Mouse (Mus musculus) C2C12 (cell line): ENCODE measurements around the gene Sprr2d.

Experiments used
- CEBPB ChIP-seq: IDR thresholded peaks from one replicate; pipeline ENCODE4 v1.6.1; 2011; ENCODE audit warnings: low read depth, mild to moderate bottlenecking, control low read depth, moderate library complexity
- CTCF ChIP-seq: IDR thresholded peaks from one replicate; pipeline ENCODE4 v1.5.1; 2011; ENCODE audit not compliant: control insufficient read depth, insufficient read depth, insufficient read length
- FOSL1 ChIP-seq: IDR thresholded peaks from one replicate; pipeline ENCODE4 v1.8.0; 2011; ENCODE audit warnings: mild to moderate bottlenecking, low read length; ENCODE audit not compliant: poor library complexity, insufficient read depth, severe bottlenecking
- MAX ChIP-seq: IDR thresholded peaks from one replicate; pipeline ENCODE4 v1.6.1; 2011; ENCODE audit warnings: mild to moderate bottlenecking, control low read depth
- MYOD1 ChIP-seq: IDR thresholded peaks from one replicate; pipeline ENCODE4 v1.6.1; 2011; ENCODE audit warnings: low read depth; ENCODE audit not compliant: control insufficient read depth, insufficient read length
- MYOG ChIP-seq: IDR thresholded peaks from one replicate; pipeline ENCODE4 v1.6.1; 2011; ENCODE audit not compliant: control insufficient read depth, insufficient read length; ENCODE audit errors: extremely low read depth
- USF1 ChIP-seq: IDR thresholded peaks from one replicate; pipeline ENCODE4 v1.6.1; 2011; ENCODE audit warnings: low read depth, mild to moderate bottlenecking, control low read depth, moderate library complexity

DNA sequence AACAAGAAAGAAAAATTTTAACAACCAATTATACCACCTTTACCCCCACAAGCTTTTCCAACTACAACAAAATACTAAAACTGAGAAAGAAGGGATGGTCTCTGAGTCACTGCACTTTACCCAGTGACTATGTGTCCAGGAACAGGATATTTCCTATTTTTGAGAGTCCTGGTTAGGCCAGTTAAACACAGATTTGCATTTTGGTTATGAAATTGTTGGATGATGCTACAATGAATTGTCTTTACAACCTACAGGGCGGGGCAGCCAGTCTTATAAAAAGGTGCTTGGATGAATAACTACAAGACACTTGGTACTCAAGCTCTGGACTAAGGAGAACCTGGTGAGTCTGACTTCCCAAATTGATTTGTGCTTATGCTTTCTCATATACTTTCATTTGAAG, 46.4 kb downstream of the Sprr2d start, which contains the start of gene Sprr2h:
- TF ChIP-seq CTCF (no peak), MYOD1 (no peak), USF1 (no peak), MAX (no peak), MYOG (no peak), CEBPB (no peak), FOSL1 (no peak)
